Comparison of ENCODE assay signal across 8 mouse cellular contexts in genomic region chr10:75439211-75439811, GRCm38 (mm10). TPM values are rescaled to one million over a fixed set of nuclear protein-coding genes. Genes with fewer than 3 reads are reported as not detected.
DNase-seq lines count a peak whose midpoint lies in the region; ATAC-seq and TF ChIP-seq lines count a peak whose summit lies in the region.

No protein-coding gene starts in this region.

- DNase-seq in liver = peak; percentile 44
- DNase-seq in adrenal gland, postnatal 25 days = peak; percentile 32
- DNase-seq in forebrain, embryonic 10.5 days (ENCODE audit: extremely low spot score, low spot score) = peak; percentile 49
- peak; percentile 70 for DNase-seq in hindbrain, postnatal 0 days (ENCODE audit: low spot score)
- peak; percentile 87 for DNase-seq in retina, postnatal 1 day
- no peak for DNase-seq in urinary bladder, postnatal 14 days (ENCODE audit: low spot score)

- no peaks in the 10 kb centered on the region for H3K36me3 ChIP-seq in liver, embryonic 12.5 days
- no peaks in the 10 kb centered on the region for H3K36me3 ChIP-seq in forebrain, embryonic 10.5 days (replicated peaks)
- H3K36me3 ChIP-seq in hindbrain, postnatal 0 days (ENCODE audit: insufficient read depth, low read length) = no peaks in the 10 kb centered on the region
- H3K36me3 ChIP-seq in lung, embryonic 15.5 days = no peaks in the 10 kb centered on the region

- WGBS in liver, embryonic 12.5 days (ENCODE audit: insufficient replicate concordance) = 45% methylated on average over 7 of the region's 7 CpGs
- WGBS in forebrain, embryonic 10.5 days = 53% methylated on average over 7 of the region's 7 CpGs
- WGBS in hindbrain, postnatal 0 days = 20% methylated on average over 7 of the region's 7 CpGs
- 37% methylated on average over 7 of the region's 7 CpGs for WGBS in lung, embryonic 15.5 days

- no peak overlapping the region for H3K4me3 ChIP-seq in liver, embryonic 12.5 days
- H3K4me3 ChIP-seq in forebrain, embryonic 10.5 days = no peak overlapping the region
- H3K4me3 ChIP-seq in hindbrain, postnatal 0 days (ENCODE audit: low read length) = no peak overlapping the region
- no peak overlapping the region for H3K4me3 ChIP-seq in lung, embryonic 15.5 days

- peak; percentile 93 for TF ChIP-seq CTCF in hindbrain, postnatal 0 days (IDR thresholded peaks at IDR 0.05; ENCODE audit: low read depth)

- H3K27me3 ChIP-seq in liver, embryonic 12.5 days (replicated peaks) = no peaks in the 10 kb centered on the region
- no peaks in the 10 kb centered on the region; the same call in 1 of the 2 replicates for H3K27me3 ChIP-seq in forebrain, embryonic 10.5 days (ENCODE audit: poor library complexity, severe bottlenecking)
- H3K27me3 ChIP-seq in hindbrain, postnatal 0 days (ENCODE audit: insufficient read depth, low read length) = no peaks in the 10 kb centered on the region
- H3K27me3 ChIP-seq in lung, embryonic 15.5 days = no peaks in the 10 kb centered on the region

- H3K27ac ChIP-seq in liver, embryonic 12.5 days = no peak overlapping the region
- peak overlapping the region; percentile 75 for H3K27ac ChIP-seq in forebrain, embryonic 10.5 days
- peak overlapping the region; percentile 28; the same call in 1 of the 2 replicates for H3K27ac ChIP-seq in hindbrain, postnatal 0 days
- H3K27ac ChIP-seq in lung, embryonic 15.5 days = peak overlapping the region; percentile 51; the same call in 1 of the 2 replicates

- peaks cover 11% of the 10 kb centered on the region; the same call in 1 of the 2 replicates for H3K4me1 ChIP-seq in liver, embryonic 12.5 days
- peaks cover 14% of the 10 kb centered on the region for H3K4me1 ChIP-seq in forebrain, embryonic 10.5 days
- no peaks in the 10 kb centered on the region for H3K4me1 ChIP-seq in hindbrain, postnatal 0 days (ENCODE audit: insufficient read depth, low read length)
- H3K4me1 ChIP-seq in lung, embryonic 15.5 days = peaks cover 15% of the 10 kb centered on the region; the same call in 1 of the 2 replicates

- no peaks in the 10 kb centered on the region for H3K9me3 ChIP-seq in liver, embryonic 12.5 days (replicated peaks)
- H3K9me3 ChIP-seq in forebrain, embryonic 10.5 days = no peaks in the 10 kb centered on the region
- no peaks in the 10 kb centered on the region for H3K9me3 ChIP-seq in hindbrain, postnatal 0 days (ENCODE audit: low read length)
- no peaks in the 10 kb centered on the region for H3K9me3 ChIP-seq in lung, embryonic 15.5 days

- ATAC-seq in liver, embryonic 12.5 days = no peak
- peak; percentile 74 for ATAC-seq in hindbrain, postnatal 0 days
- ATAC-seq in lung, embryonic 15.5 days (ENCODE audit: borderline replicate concordance, extremely low read depth, low FRiP score, low TSS enrichment) = no peak

- H3K4me2 ChIP-seq in liver, embryonic 12.5 days = no peak overlapping the region
- H3K4me2 ChIP-seq in hindbrain, postnatal 0 days (ENCODE audit: low read depth, low read length) = no peak overlapping the region
- H3K4me2 ChIP-seq in lung, embryonic 15.5 days = no peak overlapping the region

- H3K9ac ChIP-seq in liver, embryonic 12.5 days = no peak overlapping the region
- no peak overlapping the region for H3K9ac ChIP-seq in hindbrain, postnatal 0 days (replicated peaks; ENCODE audit: low read length)
- no peak overlapping the region for H3K9ac ChIP-seq in lung, embryonic 15.5 days

RNA-seq across cellular contexts. Expression of gene Upb1, which starts 38.4 kb away (rescaled TPM):
- 7.4 and 7.8 TPM in 2 replicates for polyA plus RNA-seq in liver, embryonic 12.5 days (2016; fragmentation: Nextera tagmentation; extraction: Ambion mirVana)
- total RNA-seq in adrenal gland, postnatal 25 days (2021) = 0.36 and 3.0 TPM in 2 replicates
- polyA plus RNA-seq in forebrain, embryonic 10.5 days (2016; fragmentation: Nextera tagmentation; extraction: Ambion mirVana) = 0.06 and 0.15 TPM in 2 replicates
- total RNA-seq in hindbrain, postnatal 0 days (2014; rRNA removed) = 0.26 and 0.50 TPM in 2 replicates
- polyA plus RNA-seq in hindbrain, postnatal 0 days (2015; fragmentation: Nextera tagmentation; extraction: Ambion mirVana) = 0.71 and 1.4 TPM in 2 replicates
- 0.73 and 1.3 TPM in 2 replicates for polyA plus RNA-seq in lung, embryonic 15.5 days (2015; fragmentation: Nextera tagmentation; extraction: Ambion mirVana)
